Mouse (Mus musculus) midbrain, postnatal 0 days (tissue): Measurements from ENCODE around the gene Trabd. TPM values are rescaled to one million over a fixed set of nuclear protein-coding genes. Genes with fewer than 3 reads are reported as not detected.

Experiments
- ATAC-seq: fragments of 200-750 bp; cut with Nextera tagmentation; 2 replicates; pipeline ENCODE4 v1.8.0; 2017; ENCODE audit warnings: moderate number of reproducible peaks, mild to moderate bottlenecking, moderate TSS enrichment, moderate library complexity; ENCODE audit not compliant: low FRiP score
- DNase-seq: peaks from one replicate; pipeline ENCODE4 v3.0.0-alpha.2; 2015; ENCODE audit warnings: low spot score
- H3K27ac ChIP-seq: fragments of 300-500 bp; sonication (generic); 2 replicates; pipeline ENCODE4 v1.5.1; 2014; ENCODE audit warnings: low read depth, mild to moderate bottlenecking, low read length, mixed read lengths
- H3K27me3 ChIP-seq: fragments of 300-500 bp; sonication (generic); 2 replicates; pipeline ENCODE4 v1.6.1; 2014; ENCODE audit warnings: low read length, control low read depth, mixed read lengths; ENCODE audit not compliant: insufficient read depth
- H3K36me3 ChIP-seq: fragments of 300-500 bp; sonication (generic); 2 replicates; pipeline ENCODE4 v1.6.1; 2014; ENCODE audit warnings: low read length, control low read depth, mixed read lengths; ENCODE audit not compliant: insufficient read depth
- H3K4me1 ChIP-seq: fragments of 300-500 bp; sonication (generic); 2 replicates; pipeline ENCODE4 v1.6.1; 2014; ENCODE audit warnings: mild to moderate bottlenecking, control low read depth, antibody characterized with exemption, low read length, mixed read lengths; ENCODE audit not compliant: insufficient read depth
- H3K4me2 ChIP-seq: fragments of 300-500 bp; sonication (generic); 2 replicates; pipeline ENCODE4 v1.6.1; 2014; ENCODE audit warnings: low read depth, mild to moderate bottlenecking, low read length, mixed read lengths; ENCODE audit not compliant: poor library complexity, severe bottlenecking
- H3K4me3 ChIP-seq: fragments of 300-500 bp; sonication (generic); 2 replicates; pipeline ENCODE4 v1.5.1; 2014; ENCODE audit warnings: low read depth, mild to moderate bottlenecking, low read length, moderate library complexity
- H3K9ac ChIP-seq: fragments of 300-500 bp; sonication (generic); replicated peaks from 2 replicates; pipeline ENCODE4 v1.6.1; 2014; ENCODE audit warnings: mild to moderate bottlenecking, low read length, moderate library complexity, mixed read lengths; ENCODE audit not compliant: poor library complexity, severe bottlenecking
- H3K9me3 ChIP-seq: fragments of 300-500 bp; sonication (generic); 2 replicates; pipeline ENCODE4 v1.6.1; 2016; ENCODE audit warnings: low read length, control low read depth
- CTCF ChIP-seq: IDR thresholded peaks from 2 replicates; pipeline ENCODE4 v1.5.1; 2016; ENCODE audit warnings: antibody characterized with exemption, mild to moderate bottlenecking
- WGBS: fragments of 180-500 bp; shearing (Covaris S2); extraction: QIAGEN DNeasy Blood & Tissue Kit; methylation state at CpG from one replicate; pipeline ENCODE4 v1.1.7; 2014; 5-methylcytosine and 5-hydroxymethylcytosine counted together
- polyA plus RNA-seq: library from polyadenylated mRNA; unstranded; fragments of >200 nt; fragmentation: Nextera tagmentation; extraction: Ambion mirVana; gene quantifications from 2 replicates; pipeline ENCODE4 v1.2.1, GENCODE M21; 2015
- total RNA-seq: library from RNA; depleted of rRNA; stranded (reverse); fragments of >200 nt; gene quantifications from 2 replicates; pipeline ENCODE4 v1.2.3, GENCODE M21; 2014

Trabd gene
- total and polyA plus RNA-seq, 2 experiments from 2014 or later = 21.6 to 48.6 TPM

GRCm38 (mm10) chr15:89063001-89063400, 11.9 kb upstream of the Trabd start:
- ATAC-seq (no peak), DNase-seq (no peak)
- TF ChIP-seq CTCF = no peak
- H3K4me1 ChIP-seq = peaks cover 11% of the 10 kb centered on the region
- no peak overlapping the region for H3K9ac ChIP-seq
- H3K4me3 ChIP-seq = no peak overlapping the region
- H3K27me3 ChIP-seq = peaks cover 9% of the 10 kb centered on the region; the same call in 1 of the 2 replicates
- no peak overlapping the region for H3K27ac ChIP-seq
- peaks cover 1% of the 10 kb centered on the region; the same call in 1 of the 2 replicates for H3K36me3 ChIP-seq
- no peaks in the 10 kb centered on the region for H3K9me3 ChIP-seq
- WGBS = 83% methylated on average over 7 of the region's 7 CpGs
- no peak overlapping the region for H3K4me2 ChIP-seq

- Histone ChIP-seq H3K27me3 (peaks cover 9% of the 10 kb centered on the region; the same call in 1 of the 2 replicates), H3K9me3 (no peaks in the 10 kb centered on the region), H3K4me2 (no peak overlapping the region), H3K9ac (no peak overlapping the region), H3K4me1 (peaks cover 11% of the 10 kb centered on the region), H3K36me3 (peaks cover 7% of the 10 kb centered on the region; the same call in 1 of the 2 replicates), H3K27ac (no peak overlapping the region), H3K4me3 (no peak overlapping the region)
- DNase-seq (no peak), ATAC-seq (no peak)
- 65% methylated on average over 6 of the region's 6 CpGs for WGBS
- no peak for TF ChIP-seq CTCF
These were observed 11.4 kb upstream of the Trabd start for GRCm38 (mm10) chr15:89063536-89063935.

GRCm38 (mm10) chr15:89064891-89065290, 10.0 kb upstream of the Trabd start:
- H3K36me3 ChIP-seq = peaks cover 17% of the 10 kb centered on the region; the same call in 1 of the 2 replicates

GRCm38 (mm10) chr15:89067609-89068008, 7.3 kb upstream of the Trabd start:
- WGBS = 41% methylated on average over 35 of the region's 35 CpGs
- Histone ChIP-seq H3K4me2 (no peak overlapping the region), H3K9ac (no peak overlapping the region), H3K4me3 (no peak overlapping the region), H3K9me3 (no peaks in the 10 kb centered on the region), H3K4me1 (no peaks in the 10 kb centered on the region), H3K27ac (no peak overlapping the region), H3K27me3 (peaks cover 9% of the 10 kb centered on the region; the same call in 1 of the 2 replicates), H3K36me3 (peaks cover 29% of the 10 kb centered on the region)
- ATAC-seq (no peak), DNase-seq (no peak)
- no peak for TF ChIP-seq CTCF

More at GRCm38 (mm10) chr15:89064891-89065290, 10.0 kb upstream of the Trabd start:
- no peak overlapping the region for H3K27ac ChIP-seq
- no peak for TF ChIP-seq CTCF
- H3K9me3 ChIP-seq = no peaks in the 10 kb centered on the region
- ATAC-seq (no peak), DNase-seq (no peak)
- H3K9ac ChIP-seq = no peak overlapping the region
- no peak overlapping the region for H3K4me3 ChIP-seq
- H3K4me2 ChIP-seq = no peak overlapping the region
- peaks cover 9% of the 10 kb centered on the region; the same call in 1 of the 2 replicates for H3K27me3 ChIP-seq
- peaks cover 11% of the 10 kb centered on the region for H3K4me1 ChIP-seq
- WGBS = 93% methylated on average over 5 of the region's 5 CpGs

- no peak for DNase-seq
- Histone ChIP-seq H3K4me1 (no peaks in the 10 kb centered on the region), H3K4me3 (no peak overlapping the region), H3K36me3 (peaks cover 29% of the 10 kb centered on the region), H3K9ac (no peak overlapping the region), H3K4me2 (no peak overlapping the region), H3K27ac (no peak overlapping the region), H3K9me3 (no peaks in the 10 kb centered on the region), H3K27me3 (peaks cover 9% of the 10 kb centered on the region; the same call in 1 of the 2 replicates)
- no peak for ATAC-seq
- WGBS = 52% methylated on average over 26 of the region's 26 CpGs
- TF ChIP-seq CTCF = no peak
These were observed 6.7 kb upstream of the Trabd start for GRCm38 (mm10) chr15:89068226-89068625.

- no peak overlapping the region for H3K4me2 ChIP-seq
- TF ChIP-seq CTCF = no peak
- no peaks in the 10 kb centered on the region for H3K9me3 ChIP-seq
- no peak overlapping the region for H3K4me3 ChIP-seq
- 81% methylated on average over 17 of the region's 19 CpGs for WGBS
- DNase-seq (no peak), ATAC-seq (no peak)
- peaks cover 9% of the 10 kb centered on the region; the same call in 1 of the 2 replicates for H3K27me3 ChIP-seq
- H3K27ac ChIP-seq = no peak overlapping the region
- H3K36me3 ChIP-seq = peaks cover 32% of the 10 kb centered on the region
- H3K9ac ChIP-seq = no peak overlapping the region
- H3K4me1 ChIP-seq = no peaks in the 10 kb centered on the region
These were observed 5.5 kb upstream of the Trabd start for GRCm38 (mm10) chr15:89069336-89069840.
